Comparison of ENCODE assay signal across 27 mouse cellular contexts in the genomic region with DNA sequence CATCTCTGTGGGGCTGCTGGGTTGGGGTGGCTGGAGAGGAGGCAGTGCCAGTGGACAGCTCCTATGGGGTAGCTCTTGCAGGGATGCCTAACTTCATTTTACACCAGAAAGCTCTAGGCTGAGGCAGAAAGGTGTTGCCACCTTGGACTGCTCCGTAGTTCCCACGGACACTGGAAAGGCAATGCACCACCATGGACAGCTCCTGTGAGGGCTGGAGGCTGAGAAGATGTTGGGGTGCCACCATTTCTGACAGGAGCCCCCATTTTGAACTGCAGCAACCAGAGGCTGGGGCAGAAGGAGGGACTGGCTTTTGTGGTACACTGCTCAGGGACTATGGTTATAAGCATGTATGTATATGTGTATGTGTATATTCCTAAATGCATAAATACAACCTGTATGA.
"Had no signal": no experiment of that assay in that cellular context is flagged by ENCODE, and none has a peak within 500 bp of the region (broad histone marks: within the 10 kb centered on the region; RNA-seq: fewer than 3 reads in every experiment).

No protein-coding gene starts in this region.

- H3K9ac ChIP-seq: heart, embryonic 12.5 days; hindbrain, embryonic 12.5 days; hindbrain, embryonic 14.5 days; intestine, embryonic 15.5 days; limb, embryonic 12.5 days; liver, embryonic 13.5 days had no signal

- H3K27me3 ChIP-seq: heart, embryonic 12.5 days; hindbrain, embryonic 12.5 days; intestine, embryonic 15.5 days; limb, embryonic 12.5 days; liver, embryonic 13.5 days had no signal

- H3K4me3 ChIP-seq: gastrocnemius, adult 2 months; heart, adult 2 months; heart, embryonic 10.5 days; heart, embryonic 12.5 days; hindbrain, embryonic 10.5 days; hindbrain, embryonic 12.5 days; intestine, embryonic 15.5 days; layer of hippocampus, adult 2 months; left cerebral cortex, adult 2 months; limb, embryonic 10.5 days; limb, embryonic 12.5 days; liver, embryonic 13.5 days had no signal

- ATAC-seq: hindbrain, embryonic 16.5 days; inflammation-experienced regulatory T-cells, adult 6 months; intestine, embryonic 15.5 days; intestine, postnatal 0 days had no signal

- H3K4me2 ChIP-seq: heart, embryonic 12.5 days; hindbrain, embryonic 12.5 days; hindbrain, embryonic 14.5 days; intestine, embryonic 15.5 days; limb, embryonic 12.5 days; liver, embryonic 11.5 days; liver, embryonic 13.5 days had no signal

- H3K4me1 ChIP-seq: heart, embryonic 10.5 days; heart, embryonic 12.5 days; hindbrain, embryonic 10.5 days; hindbrain, embryonic 12.5 days; intestine, embryonic 15.5 days; limb, embryonic 10.5 days; limb, embryonic 12.5 days; liver, embryonic 13.5 days had no signal

- H3K27ac ChIP-seq: gastrocnemius, adult 2 months; heart, adult 2 months; heart, embryonic 10.5 days; hindbrain, embryonic 10.5 days; hindbrain, embryonic 12.5 days; hindbrain, embryonic 14.5 days; intestine, embryonic 15.5 days; layer of hippocampus, adult 2 months; left cerebral cortex, adult 2 months; limb, embryonic 10.5 days; limb, embryonic 12.5 days; liver, embryonic 13.5 days had no signal

- DNase-seq: gastrocnemius, adult 2 months; gastrocnemius, postnatal 10 days; gastrocnemius, postnatal 25 days; heart, adult 2 months; heart, postnatal 10 days; heart, postnatal 4 days; kidney, adult 18-20 months; kidney, adult 8-10 months; kidney, postnatal 10 days; kidney, postnatal 25 days; kidney, postnatal 4 days; liver; liver, embryonic 13.5 days had no signal

- H3K9me3 ChIP-seq: heart, embryonic 10.5 days; heart, embryonic 12.5 days; hindbrain, embryonic 10.5 days; hindbrain, embryonic 12.5 days; intestine, embryonic 15.5 days; limb, embryonic 10.5 days; limb, embryonic 12.5 days; liver, embryonic 13.5 days had no signal
